Mouse (Mus musculus) brain, embryonic 14.5 days (tissue): ENCODE data around the gene Socs5.

Experiments used
- CTCF ChIP-seq: fragments of 200-500 bp; IDR thresholded peaks from 2 replicates; pipeline ENCODE4 v1.5.1; 2012; ENCODE audit warnings: inconsistent platforms, mild to moderate bottlenecking, moderate library complexity, borderline replicate concordance; ENCODE audit not compliant: insufficient read depth, insufficient read length; ENCODE audit errors: extremely low read depth
- POLR2A ChIP-seq: fragments of 200-500 bp; IDR thresholded peaks from 2 replicates; pipeline ENCODE4 v1.6.1; 2012; ENCODE audit warnings: mild to moderate bottlenecking, inconsistent platforms, borderline replicate concordance; ENCODE audit not compliant: poor library complexity, insufficient read depth, insufficient read length, severe bottlenecking; ENCODE audit errors: extremely low read depth

GRCm38 (mm10) chr17:87169076-87169475, 61.6 kb downstream of the Socs5 start:
- TF ChIP-seq POLR2A (no peak), CTCF (no peak)
